Mouse (Mus musculus) midbrain, embryonic 13.5 days (tissue): ENCODE measurements around the gene Calhm5. TPM values are rescaled to one million over a fixed set of nuclear protein-coding genes. Genes with fewer than 3 reads are reported as not detected.
A peak's percentile ranks its signal among the peaks of the same experiment; 100 is the strongest.

Source experiments
- ATAC-seq: fragments of 200-750 bp; cut with Nextera tagmentation; 2 replicates; pipeline ENCODE4 v1.8.0; 2017; ENCODE audit warnings: mild to moderate bottlenecking, moderate TSS enrichment, moderate library complexity
- H3K27ac ChIP-seq: fragments of 300-500 bp; sonication (generic); 2 replicates; pipeline ENCODE4 v1.5.1; 2015; ENCODE audit warnings: inconsistent platforms, mild to moderate bottlenecking, moderate library complexity
- H3K27me3 ChIP-seq: fragments of 300-500 bp; sonication (generic); 2 replicates; pipeline ENCODE4 v1.6.1; 2015; ENCODE audit warnings: mild to moderate bottlenecking, inconsistent platforms
- H3K36me3 ChIP-seq: fragments of 300-500 bp; sonication (generic); 2 replicates; pipeline ENCODE4 v1.6.1; 2015; ENCODE audit warnings: mild to moderate bottlenecking, inconsistent platforms
- H3K4me1 ChIP-seq: fragments of 300-500 bp; sonication (generic); replicated peaks from 2 replicates; pipeline ENCODE4 v1.6.1; 2015; ENCODE audit warnings: inconsistent platforms
- H3K4me2 ChIP-seq: fragments of 300-500 bp; sonication (generic); replicated peaks from 2 replicates; pipeline ENCODE4 v1.6.1; 2015; ENCODE audit warnings: moderate library complexity, mild to moderate bottlenecking, inconsistent platforms
- H3K4me3 ChIP-seq: fragments of 300-500 bp; sonication (generic); replicated peaks from 2 replicates; pipeline ENCODE4 v1.5.1; 2015; ENCODE audit warnings: mild to moderate bottlenecking, inconsistent platforms
- H3K9ac ChIP-seq: fragments of 300-500 bp; sonication (generic); replicated peaks from 2 replicates; pipeline ENCODE4 v1.6.1; 2015; ENCODE audit warnings: mild to moderate bottlenecking, inconsistent platforms
- H3K9me3 ChIP-seq: fragments of 300-500 bp; sonication (generic); 2 replicates; pipeline ENCODE4 v1.6.1; 2016; ENCODE audit warnings: mild to moderate bottlenecking, inconsistent platforms
- WGBS: fragments of 180-500 bp; shearing (Covaris S2); methylation state at CpG from one replicate; pipeline ENCODE4 v1.1.7; 2015; 5-methylcytosine and 5-hydroxymethylcytosine counted together
- polyA plus RNA-seq: library from polyadenylated mRNA; unstranded; fragments of >200 nt; fragmentation: Nextera tagmentation; extraction: Ambion mirVana; gene quantifications from 2 replicates; pipeline ENCODE4 v1.2.1, GENCODE M21; 2015

Calhm5 gene
- polyA plus RNA-seq, result 0.16 and 0.32 TPM in 2 replicates

- H3K4me1 ChIP-seq, result no peaks in the 10 kb centered on the region
- peak; percentile 69 for ATAC-seq
- H3K36me3 ChIP-seq, result no peaks in the 10 kb centered on the region
- no peak within 1 kb of the TSS for H3K27ac ChIP-seq
- 33% methylated on average over 9 of the region's 9 CpGs for WGBS
- H3K4me3 ChIP-seq, result peak within 1 kb of the TSS; percentile 7; the same call in 1 of the 2 replicates
- H3K27me3 ChIP-seq, result no peaks in the 10 kb centered on the region
- H3K4me2 ChIP-seq, result peak within 1 kb of the TSS; percentile 38
- H3K9me3 ChIP-seq, result no peaks in the 10 kb centered on the region
- 0 out of 2 replicates have a peak within 1 kb of the TSS, but pooled peaks have one; percentile 4 for H3K9ac ChIP-seq
Measured at GRCm38 (mm10) chr10:34096418-34096883, at the start of gene Calhm5. Gene Calhm5 (minus strand): TSS chr10:34096519.

GRCm38 (mm10) chr10:34141693-34142092 lies 45.4 kb upstream of the Calhm5 start:
- 97% methylated on average over 2 of the region's 2 CpGs for WGBS

GRCm38 (mm10) chr10:34139768-34140167 lies 43.4 kb upstream of the Calhm5 start:
- 74% methylated on average over 4 of the region's 4 CpGs for WGBS
- no peak overlapping the region for H3K27ac ChIP-seq
- H3K27me3 ChIP-seq, result no peaks in the 10 kb centered on the region
- no peaks in the 10 kb centered on the region for H3K4me1 ChIP-seq
- ATAC-seq, result no peak
- H3K9ac ChIP-seq, result no peak overlapping the region
- no peaks in the 10 kb centered on the region for H3K9me3 ChIP-seq
- H3K36me3 ChIP-seq, result no peaks in the 10 kb centered on the region
- H3K4me2 ChIP-seq, result no peak overlapping the region
- H3K4me3 ChIP-seq, result no peak overlapping the region

More at GRCm38 (mm10) chr10:34141693-34142092, 45.4 kb upstream of the Calhm5 start:
- no peak overlapping the region for H3K9ac ChIP-seq
- no peaks in the 10 kb centered on the region for H3K4me1 ChIP-seq
- H3K4me2 ChIP-seq, result no peak overlapping the region
- no peaks in the 10 kb centered on the region for H3K9me3 ChIP-seq
- H3K4me3 ChIP-seq, result no peak overlapping the region
- H3K27me3 ChIP-seq, result no peaks in the 10 kb centered on the region
- no peaks in the 10 kb centered on the region for H3K36me3 ChIP-seq
- no peak for ATAC-seq
- H3K27ac ChIP-seq, result no peak overlapping the region

- Histone ChIP-seq H3K9me3 (no peaks in the 10 kb centered on the region), H3K4me3 (no peak overlapping the region), H3K36me3 (no peaks in the 10 kb centered on the region), H3K4me1 (no peaks in the 10 kb centered on the region), H3K27ac (no peak overlapping the region), H3K9ac (no peak overlapping the region), H3K4me2 (no peak overlapping the region), H3K27me3 (no peaks in the 10 kb centered on the region)
- ATAC-seq, result no peak
- 67% methylated on average over 6 of the region's 6 CpGs for WGBS
Measured at GRCm38 (mm10) chr10:34138027-34138426, 41.7 kb upstream of the Calhm5 start.

GRCm38 (mm10) chr10:34136432-34136831 lies 40.1 kb upstream of the Calhm5 start:
- Histone ChIP-seq H3K4me2 (no peak overlapping the region), H3K36me3 (no peaks in the 10 kb centered on the region), H3K4me3 (no peak overlapping the region), H3K4me1 (no peaks in the 10 kb centered on the region), H3K27ac (no peak overlapping the region), H3K9me3 (no peaks in the 10 kb centered on the region), H3K27me3 (no peaks in the 10 kb centered on the region), H3K9ac (no peak overlapping the region)
- ATAC-seq, result no peak
- WGBS, result 12% methylated on average over 6 of the region's 6 CpGs

GRCm38 (mm10) chr10:34131356-34131755 lies 35.0 kb upstream of the Calhm5 start:
- H3K4me1 ChIP-seq, result 0 out of 2 replicates have a peak, but pooled peaks cover 3% of the 10 kb centered on the region
- no peaks in the 10 kb centered on the region for H3K36me3 ChIP-seq
- ATAC-seq, result no peak
- no peak overlapping the region for H3K4me3 ChIP-seq
- no peak overlapping the region for H3K27ac ChIP-seq
- H3K4me2 ChIP-seq, result no peak overlapping the region
- no peaks in the 10 kb centered on the region for H3K9me3 ChIP-seq
- peaks cover 3% of the 10 kb centered on the region; the same call in 1 of the 2 replicates for H3K27me3 ChIP-seq
- H3K9ac ChIP-seq, result no peak overlapping the region
- 88% methylated on average over 2 of the region's 2 CpGs for WGBS

GRCm38 (mm10) chr10:34128391-34128790 lies 32.1 kb upstream of the Calhm5 start:
- ATAC-seq, result no peak
- Histone ChIP-seq H3K36me3 (no peaks in the 10 kb centered on the region), H3K27me3 (peaks cover 3% of the 10 kb centered on the region; the same call in 1 of the 2 replicates), H3K9ac (no peak overlapping the region), H3K9me3 (no peaks in the 10 kb centered on the region), H3K4me3 (no peak overlapping the region), H3K4me1 (0 out of 2 replicates have a peak, but pooled peaks cover 3% of the 10 kb centered on the region), H3K4me2 (no peak overlapping the region), H3K27ac (no peak overlapping the region)
- 86% methylated on average over 6 of the region's 6 CpGs for WGBS

GRCm38 (mm10) chr10:34127392-34128378 lies 31.4 kb upstream of the Calhm5 start, which contains the start of gene Calhm6:
Gene Calhm6 (minus strand): TSS chr10:34127984.
- no peaks in the 10 kb centered on the region for H3K36me3 ChIP-seq
- H3K9me3 ChIP-seq, result no peaks in the 10 kb centered on the region
- peaks cover 3% of the 10 kb centered on the region; the same call in 1 of the 2 replicates for H3K27me3 ChIP-seq
- peak; percentile 87 for ATAC-seq
- 21% methylated on average over 44 of the region's 44 CpGs for WGBS
- 0 out of 2 replicates have a peak, but pooled peaks cover 3% of the 10 kb centered on the region for H3K4me1 ChIP-seq
- no peak within 1 kb of the TSS for H3K27ac ChIP-seq
- peak within 1 kb of the TSS; percentile 75 for H3K4me2 ChIP-seq
- H3K9ac ChIP-seq, result peak within 1 kb of the TSS; percentile 57
- peak within 1 kb of the TSS; percentile 53 for H3K4me3 ChIP-seq

- no peak for ATAC-seq
- Histone ChIP-seq H3K4me1 (no peaks in the 10 kb centered on the region), H3K4me2 (no peak overlapping the region), H3K27me3 (no peaks in the 10 kb centered on the region), H3K9me3 (no peaks in the 10 kb centered on the region), H3K4me3 (no peak overlapping the region), H3K27ac (no peak overlapping the region), H3K9ac (no peak overlapping the region), H3K36me3 (no peaks in the 10 kb centered on the region)
- 96% methylated on average over 2 of the region's 2 CpGs for WGBS
Measured at GRCm38 (mm10) chr10:34118421-34118820, 22.1 kb upstream of the Calhm5 start.

- no peaks in the 10 kb centered on the region for H3K27me3 ChIP-seq
- no peak overlapping the region for H3K4me3 ChIP-seq
- H3K4me1 ChIP-seq, result no peaks in the 10 kb centered on the region
- H3K9ac ChIP-seq, result no peak overlapping the region
- no peak overlapping the region for H3K4me2 ChIP-seq
- no peaks in the 10 kb centered on the region for H3K9me3 ChIP-seq
- no peak overlapping the region for H3K27ac ChIP-seq
- ATAC-seq, result no peak
- no peaks in the 10 kb centered on the region for H3K36me3 ChIP-seq
Measured at GRCm38 (mm10) chr10:34117770-34118169, 21.5 kb upstream of the Calhm5 start.

- no peaks in the 10 kb centered on the region for H3K4me1 ChIP-seq
- no peak for ATAC-seq
- no peak overlapping the region for H3K9ac ChIP-seq
Measured at GRCm38 (mm10) chr10:34117131-34117530, 20.8 kb upstream of the Calhm5 start.

More at GRCm38 (mm10) chr10:34117131-34117530, 20.8 kb upstream of the Calhm5 start:
- no peaks in the 10 kb centered on the region for H3K9me3 ChIP-seq
- no peak overlapping the region for H3K4me3 ChIP-seq
- no peak overlapping the region for H3K4me2 ChIP-seq
- H3K36me3 ChIP-seq, result no peaks in the 10 kb centered on the region
- H3K27ac ChIP-seq, result no peak overlapping the region
- WGBS, result 85% methylated on average over 3 of the region's 3 CpGs
- no peaks in the 10 kb centered on the region for H3K27me3 ChIP-seq
